Mouse (Mus musculus) lung, adult 2 months (tissue): ENCODE measurements around the gene Gja8.

Experiments
- CTCF ChIP-seq: fragments of 200-500 bp; IDR thresholded peaks from 2 replicates; pipeline ENCODE4 v1.5.1; 2011; ENCODE audit warnings: mild to moderate bottlenecking, low read length, control low read depth; ENCODE audit not compliant: insufficient read depth
- POLR2A ChIP-seq: fragments of 200-500 bp; IDR thresholded peaks from 2 replicates; pipeline ENCODE4 v1.6.1; 2011; ENCODE audit warnings: low read depth, mild to moderate bottlenecking, control low read depth, low read length, borderline replicate concordance; ENCODE audit errors: extremely low read depth

DNA sequence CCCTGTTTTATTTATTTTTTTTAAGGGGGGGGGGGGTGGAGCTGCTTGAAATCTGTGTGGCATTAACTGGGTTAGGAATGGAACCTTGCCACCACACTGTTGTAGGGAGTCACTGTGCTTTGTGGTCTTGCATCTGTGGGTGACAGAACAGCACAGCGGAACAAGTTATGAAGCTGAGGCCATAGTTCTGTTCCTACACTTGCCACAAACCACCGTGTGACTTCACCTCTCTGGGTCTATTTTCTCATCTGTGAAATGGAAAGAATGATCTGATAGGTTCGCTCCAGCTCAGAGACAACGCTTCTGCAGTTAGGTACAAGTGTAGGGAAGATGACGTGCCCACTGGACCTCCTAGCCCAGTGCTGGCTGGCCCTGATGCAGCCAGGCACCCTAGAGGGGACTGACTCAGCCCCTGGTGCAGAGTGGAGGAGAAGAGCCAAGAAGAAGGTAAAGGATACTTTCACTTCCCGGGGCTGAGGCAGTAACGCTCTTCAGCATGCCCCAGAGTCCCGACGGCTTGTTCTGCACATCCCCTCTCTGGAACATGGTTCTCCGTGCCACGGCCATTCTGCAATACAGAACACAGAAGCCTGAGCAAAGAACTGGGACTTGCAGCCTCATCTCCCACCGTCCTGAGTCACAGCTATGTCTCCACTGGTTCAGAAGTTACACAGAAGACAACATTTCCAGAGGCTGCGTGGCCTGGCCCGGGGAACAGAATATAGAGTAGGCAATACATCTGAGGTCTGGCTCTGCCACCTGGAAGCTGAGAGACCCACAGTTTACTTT lies 43.6 kb downstream of the Gja8 start:
- no peak for TF ChIP-seq CTCF
- no peak for TF ChIP-seq POLR2A
